ENCODE assay signal across 8 mouse cellular contexts in the genomic region with DNA sequence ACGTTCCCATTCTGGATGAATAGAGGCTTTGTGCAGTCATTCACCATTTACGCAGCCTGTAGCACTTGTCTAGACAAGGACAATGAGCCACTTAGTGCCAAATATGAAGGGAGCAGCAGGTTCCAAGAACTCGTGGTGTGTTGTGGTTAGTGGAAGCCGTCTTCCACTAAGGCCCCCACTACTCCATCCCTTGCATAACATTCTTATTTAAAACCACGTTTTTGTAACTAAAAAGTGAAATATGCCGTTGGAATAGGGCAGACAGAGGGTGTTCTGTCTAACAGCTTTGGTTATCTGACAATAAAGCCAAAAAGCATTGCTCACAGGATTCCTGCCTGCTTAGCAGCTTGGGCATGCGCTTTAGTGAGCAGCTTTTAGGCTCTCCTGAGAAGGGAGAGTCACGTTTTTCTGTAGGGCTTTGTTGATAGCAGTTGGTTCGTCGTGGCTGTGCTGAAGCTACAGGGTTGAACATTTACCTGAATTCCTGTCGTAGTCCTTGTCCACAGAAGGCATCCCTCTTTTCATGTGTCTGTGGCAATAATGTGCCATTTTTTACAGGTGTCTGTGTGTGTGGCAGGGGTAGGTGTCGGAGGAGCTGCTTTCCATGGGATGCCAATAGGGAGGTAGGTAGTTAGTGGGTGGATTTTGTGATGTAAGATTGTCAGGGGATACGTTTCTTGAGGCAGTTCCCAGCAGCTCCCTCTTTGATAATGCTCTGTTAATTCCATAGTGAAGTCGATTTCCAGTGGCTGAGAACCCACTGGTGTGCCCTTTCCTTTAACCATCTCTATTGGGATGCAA.
DNase-seq lines count a peak whose midpoint lies in the region; ATAC-seq and TF ChIP-seq lines count a peak whose summit lies in the region.

No protein-coding gene starts in this region.

- no peaks in the 10 kb centered on the region for H3K36me3 ChIP-seq in forebrain, embryonic 10.5 days (replicated peaks)
- no peaks in the 10 kb centered on the region for H3K36me3 ChIP-seq in neural tube, embryonic 12.5 days
- no peaks in the 10 kb centered on the region for H3K36me3 ChIP-seq in liver, postnatal 0 days (replicated peaks; ENCODE audit: insufficient read depth, low read length)

- peak; percentile 87 for ATAC-seq in neural tube, embryonic 12.5 days (ENCODE audit: low FRiP score, low read depth)
- no peak for ATAC-seq in liver, postnatal 0 days

- peak overlapping the region; percentile 24 for H3K4me3 ChIP-seq in forebrain, embryonic 10.5 days
- H3K4me3 ChIP-seq in neural tube, embryonic 12.5 days = no peak overlapping the region
- H3K4me3 ChIP-seq in liver, postnatal 0 days (ENCODE audit: low read depth, low read length) = no peak overlapping the region

- TF ChIP-seq EP300 in liver, postnatal 0 days (IDR thresholded peaks at IDR 0.05; ENCODE audit: low read depth) = no peak

- peak overlapping the region; percentile 78 for H3K27ac ChIP-seq in forebrain, embryonic 10.5 days
- no peak overlapping the region for H3K27ac ChIP-seq in neural tube, embryonic 12.5 days
- no peak overlapping the region for H3K27ac ChIP-seq in liver, postnatal 0 days (ENCODE audit: low read depth)

- H3K27me3 ChIP-seq in forebrain, embryonic 10.5 days (ENCODE audit: poor library complexity, severe bottlenecking) = peaks cover 9% of the 10 kb centered on the region; the same call in 1 of the 2 replicates
- H3K27me3 ChIP-seq in neural tube, embryonic 12.5 days (replicated peaks) = no peaks in the 10 kb centered on the region
- no peaks in the 10 kb centered on the region for H3K27me3 ChIP-seq in liver, postnatal 0 days (ENCODE audit: insufficient read depth, low read length)

- H3K9me3 ChIP-seq in forebrain, embryonic 10.5 days = no peaks in the 10 kb centered on the region
- H3K9me3 ChIP-seq in neural tube, embryonic 12.5 days = no peaks in the 10 kb centered on the region
- H3K9me3 ChIP-seq in liver, postnatal 0 days (ENCODE audit: low read length) = no peaks in the 10 kb centered on the region

- no peak for TF ChIP-seq CTCF in liver, postnatal 0 days (IDR thresholded peaks at IDR 0.05; ENCODE audit: low read depth)

- H3K4me2 ChIP-seq in neural tube, embryonic 12.5 days (replicated peaks) = peak overlapping the region; percentile 41
- no peak overlapping the region for H3K4me2 ChIP-seq in liver, postnatal 0 days (ENCODE audit: low read depth, low read length)

- H3K4me1 ChIP-seq in forebrain, embryonic 10.5 days = peaks cover 28% of the 10 kb centered on the region
- 0 out of 2 replicates have a peak, but pooled peaks cover 6% of the 10 kb centered on the region for H3K4me1 ChIP-seq in neural tube, embryonic 12.5 days
- no peaks in the 10 kb centered on the region for H3K4me1 ChIP-seq in liver, postnatal 0 days (ENCODE audit: insufficient read depth)

- 38% methylated on average over 14 of the region's 14 CpGs for WGBS in forebrain, embryonic 10.5 days
- 33% methylated on average over 14 of the region's 14 CpGs for WGBS in neural tube, embryonic 12.5 days
- WGBS in liver, postnatal 0 days (ENCODE audit: insufficient replicate concordance) = 57% methylated on average over 14 of the region's 14 CpGs

- peak; percentile 67 for DNase-seq in embryo, embryonic 10.5 days (ENCODE audit: low spot score)
- DNase-seq in forebrain, embryonic 10.5 days (ENCODE audit: extremely low spot score, low spot score) = peak; percentile 41
- peak; percentile 53 to 66 for DNase-seq in layer of hippocampus, postnatal 14 days (ENCODE audit: low spot score in 2 of 2)
- no peak for DNase-seq in urinary bladder, postnatal 25 days (ENCODE audit: low spot score)
- DNase-seq in kidney, adult 8-10 months = no peak
- no peak for DNase-seq in ovary, postnatal 36 days (ENCODE audit: low spot score)
- no peak for DNase-seq in liver, postnatal 0 days

- H3K9ac ChIP-seq in neural tube, embryonic 12.5 days = no peak overlapping the region
- H3K9ac ChIP-seq in liver, postnatal 0 days (replicated peaks) = no peak overlapping the region

Comparison
In these comparisons a context has a peak if more than half of its experiments do, and no peak if none do; other contexts are left out.
1. DNase-seq: peak in embryo, embryonic 10.5 days (single experiment), forebrain, embryonic 10.5 days (single experiment) and layer of hippocampus, postnatal 14 days (2 of 2); none in urinary bladder, postnatal 25 days (single experiment), kidney, adult 8-10 months (0 of 2), ovary, postnatal 36 days (single experiment) and liver, postnatal 0 days (single experiment).